Mouse (Mus musculus): ENCODE data around the gene Fopnl.

DNA sequence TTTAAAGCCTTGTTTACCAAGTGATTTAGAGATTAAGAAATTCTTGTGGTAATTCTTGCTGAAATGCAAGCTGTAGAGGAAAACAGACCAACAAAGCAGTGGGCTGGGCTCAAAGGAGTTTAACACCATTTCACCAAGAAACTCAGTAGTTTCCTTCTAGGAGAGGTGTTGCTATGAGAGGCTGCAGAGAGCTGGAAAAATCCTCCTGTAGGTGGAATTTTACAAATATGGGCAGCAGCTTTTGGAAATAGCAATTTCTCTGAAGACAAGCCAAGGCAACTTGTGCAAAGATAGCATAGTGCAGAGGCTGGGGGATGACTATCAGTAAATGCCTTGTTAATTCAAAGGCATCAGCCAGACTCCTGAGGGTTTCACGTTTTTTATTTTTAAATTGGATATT is 3.3 kb upstream of the Fopnl start:
- TF ChIP-seq CTCF (IDR thresholded peaks at IDR 0.05; ENCODE audit: extremely low read depth, insufficient read depth, low read length) (no peak), POLR2A (IDR thresholded peaks at IDR 0.05; ENCODE audit: extremely low read depth, insufficient read depth, low read length) (no peak)

All from cortical plate, adult 2 months (tissue).